Mouse (Mus musculus): ENCODE results near the gene Serpinb9g.
"Not testable (repeated sequence)": the region's sequence is repeated elsewhere in the genome, so short reads cannot be mapped to it uniquely, and the experiment has no call there.

Serpinb9g gene

DNA sequence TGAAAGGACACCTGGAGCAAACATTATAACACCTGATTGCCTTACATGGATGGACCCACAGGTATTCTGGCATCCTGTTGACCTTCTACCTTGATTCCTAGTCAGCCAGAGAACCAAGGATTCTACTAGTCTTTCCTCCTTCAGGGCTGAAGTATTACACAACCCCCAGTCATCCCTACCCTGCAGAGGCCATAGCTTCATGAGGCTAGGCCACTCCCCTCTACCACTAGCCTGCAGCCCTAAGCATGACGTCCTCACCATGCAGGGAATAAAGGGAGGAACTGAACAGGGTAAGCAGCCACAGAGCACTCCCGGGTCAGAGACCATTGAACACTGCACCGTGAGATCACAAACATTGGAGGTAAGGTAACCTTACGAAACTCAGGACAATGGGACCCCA is at the start of gene Serpinb9g:
Gene Serpinb9g, plus strand, starts transcription at position 301 of the 400 bp plus-strand sequence.
- DNase-seq (ENCODE audit: low spot score in 2 of 2) = not testable (repeated sequence)

DNA sequence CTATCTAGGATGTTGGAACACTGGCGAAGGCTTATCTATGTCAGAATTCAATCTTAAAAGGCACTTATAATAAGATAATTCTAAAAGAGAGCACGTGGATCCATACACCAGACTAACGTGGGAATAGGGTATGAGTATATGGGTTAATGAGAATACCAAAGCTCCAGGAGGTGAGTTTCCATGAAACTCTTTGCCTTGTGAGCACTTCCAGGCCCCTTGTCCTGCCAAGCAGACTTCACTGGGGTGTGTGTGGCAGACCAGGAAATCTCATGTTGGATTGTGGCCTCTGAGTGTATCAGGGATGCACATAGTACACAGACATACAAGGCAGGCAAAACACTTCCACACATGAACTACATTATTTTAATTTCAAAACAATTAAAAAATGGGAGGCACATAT is 718 bp upstream of the Serpinb9g start:
- not testable (repeated sequence) for DNase-seq (ENCODE audit: low spot score in 2 of 2)

DNA sequence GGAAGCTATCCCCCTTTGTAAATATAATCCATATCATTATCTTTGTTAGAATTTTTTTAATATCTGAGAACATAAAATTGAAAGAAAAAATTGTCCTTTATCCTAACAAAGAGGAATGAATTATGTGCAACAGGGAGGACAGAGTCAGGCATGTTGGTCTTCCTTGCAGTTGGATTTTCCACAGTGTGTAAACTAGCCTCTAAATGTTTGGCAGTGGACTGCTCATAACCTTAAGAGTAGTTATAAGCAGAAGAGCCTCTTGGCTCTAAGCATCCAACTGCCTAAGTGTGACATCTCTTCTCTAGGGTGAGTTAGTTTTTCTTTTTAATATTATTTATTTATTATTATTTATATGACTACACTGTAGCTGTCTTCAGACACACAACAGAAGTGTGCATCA is 40.0 kb downstream of the Serpinb9g start:
- DNase-seq (ENCODE audit: low spot score in 2 of 2) = no peak

DNA sequence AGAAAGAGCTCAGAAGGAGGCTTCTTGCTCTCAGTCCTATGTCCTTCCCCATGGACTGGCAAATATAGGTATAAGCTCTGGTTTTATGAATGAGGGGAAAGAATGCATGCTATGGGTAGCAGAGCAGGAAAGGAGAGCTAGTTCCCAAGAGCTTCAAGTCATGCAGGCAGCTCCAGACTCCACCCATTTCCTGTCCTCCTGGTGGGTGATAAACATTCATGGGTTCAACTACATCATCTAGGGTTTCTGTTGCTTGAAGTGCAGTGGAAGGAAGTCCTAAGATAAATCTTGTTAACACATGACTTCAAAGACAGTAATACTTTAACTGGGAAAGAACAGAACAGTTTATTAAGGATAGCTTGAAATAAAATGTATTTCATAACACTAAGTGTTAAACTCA is 48.2 kb downstream of the Serpinb9g start:
- DNase-seq (ENCODE audit: low spot score in 2 of 2) = no peak

Data from thymus, postnatal 10 days (tissue).